Mouse (Mus musculus): ENCODE data around the gene Lrch1. TPM values are rescaled to one million over a fixed set of nuclear protein-coding genes. Genes with fewer than 3 reads are reported as not detected.

Gene Lrch1
- total RNA-seq, 2 experiments from 2014 or later: 3.1 to 4.0 TPM

DNA sequence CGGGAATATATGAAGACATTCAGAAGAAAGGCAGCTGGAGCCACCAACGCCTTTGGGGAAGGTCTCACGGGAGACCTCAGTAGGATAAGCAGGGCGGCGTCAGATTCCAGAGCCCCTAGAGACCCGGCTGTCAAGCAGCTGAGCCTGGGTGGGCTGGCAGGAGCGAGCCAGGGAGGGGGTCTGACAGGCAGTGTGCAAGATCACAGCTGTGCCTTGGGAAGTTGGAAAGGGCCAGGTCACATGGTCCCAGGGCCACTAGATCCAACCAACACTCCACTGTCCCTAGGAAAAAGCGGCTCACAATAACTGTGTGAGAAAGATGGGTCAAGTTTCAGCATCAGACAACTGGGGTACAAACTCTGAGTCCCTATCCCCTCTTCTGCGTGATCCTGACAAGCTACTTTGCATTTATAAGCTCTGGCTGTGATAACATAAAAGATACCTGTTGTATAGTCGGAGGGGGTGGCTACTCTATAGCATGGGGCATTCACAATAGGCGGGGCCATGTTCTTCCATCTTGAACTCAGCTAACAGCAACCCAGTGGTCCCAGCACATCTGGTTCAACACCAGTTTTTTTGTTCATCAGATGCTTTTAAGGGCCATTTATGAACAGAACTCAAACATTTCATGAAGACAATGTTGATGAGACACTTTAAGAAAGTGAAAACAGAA, 20.6 kb downstream of the Lrch1 start:
- no peak for DNase-seq
- intact Hi-C loops (cut with DNase I): no loop called here

DNA sequence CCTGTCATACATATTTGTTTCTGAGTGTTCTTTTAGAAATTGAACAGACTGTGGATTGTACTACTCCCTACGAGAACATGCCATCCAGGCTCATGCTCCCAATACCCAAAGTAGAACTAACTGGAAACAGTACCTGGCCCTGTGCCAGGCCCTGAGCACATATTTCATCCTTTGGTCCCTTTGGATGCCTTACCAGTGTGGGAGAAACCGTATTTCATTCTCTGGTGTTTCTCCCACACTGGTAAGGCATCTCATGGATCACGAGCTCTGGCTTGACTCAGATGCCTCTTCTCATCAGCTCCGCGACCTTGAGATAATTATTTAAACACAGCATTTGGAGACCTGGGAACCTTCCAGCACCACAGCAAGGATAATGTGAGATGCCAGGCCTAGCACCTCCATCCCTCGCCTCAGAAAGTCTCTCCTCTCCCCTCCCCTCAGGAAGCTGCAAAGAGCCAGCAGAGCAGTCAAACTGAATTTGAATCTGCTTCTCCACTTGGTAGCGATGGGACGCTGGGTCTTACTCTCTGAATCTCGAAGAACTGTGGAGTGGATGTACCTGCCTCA, 21.6 kb downstream of the Lrch1 start:
- DNase-seq: no peak
- intact Hi-C loops (cut with DNase I): no loop called here

DNA sequence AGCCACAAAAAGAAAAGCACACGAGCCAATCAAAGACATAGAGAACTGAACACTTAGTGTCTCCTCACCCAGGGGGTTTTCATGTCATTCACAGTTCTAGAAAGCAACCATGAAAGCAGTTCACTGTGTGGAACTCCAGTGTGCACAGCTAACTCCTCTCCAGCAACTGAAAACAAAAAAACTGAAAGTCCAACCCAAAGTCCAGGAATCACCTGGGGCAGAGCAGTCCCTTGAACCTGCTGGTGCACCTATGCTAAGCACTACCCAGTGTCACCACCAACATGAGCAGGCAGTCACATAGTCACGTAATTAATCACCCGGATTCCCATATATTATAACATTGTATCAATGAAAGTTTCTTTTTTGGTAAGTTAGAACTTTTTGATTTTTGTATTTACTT, 23.2 kb downstream of the Lrch1 start:
- no peak for DNase-seq
- intact Hi-C loops (cut with DNase I): no loop called here

DNA sequence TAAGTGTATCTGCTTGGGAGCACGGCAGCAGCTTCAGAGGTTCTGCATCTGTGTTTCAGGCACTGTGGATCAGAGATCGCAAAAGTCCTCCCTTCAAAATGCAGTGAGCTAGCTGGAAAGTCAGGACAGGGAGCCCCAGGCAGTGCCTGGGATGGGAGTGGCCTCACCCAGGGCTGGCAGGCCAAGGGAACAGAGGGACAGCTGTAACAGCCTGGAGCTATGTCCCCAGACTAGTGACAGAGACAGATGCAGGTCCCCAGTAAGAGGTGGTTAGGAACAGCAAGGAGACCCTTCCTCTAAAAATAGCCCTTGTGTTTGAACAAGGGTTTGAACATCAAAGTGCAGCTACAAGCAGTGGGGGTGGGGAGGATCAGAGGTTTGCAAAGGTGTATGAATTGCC, 23.6 kb downstream of the Lrch1 start:
- no peak for DNase-seq
- intact Hi-C loops (cut with DNase I): no loop called here

DNA sequence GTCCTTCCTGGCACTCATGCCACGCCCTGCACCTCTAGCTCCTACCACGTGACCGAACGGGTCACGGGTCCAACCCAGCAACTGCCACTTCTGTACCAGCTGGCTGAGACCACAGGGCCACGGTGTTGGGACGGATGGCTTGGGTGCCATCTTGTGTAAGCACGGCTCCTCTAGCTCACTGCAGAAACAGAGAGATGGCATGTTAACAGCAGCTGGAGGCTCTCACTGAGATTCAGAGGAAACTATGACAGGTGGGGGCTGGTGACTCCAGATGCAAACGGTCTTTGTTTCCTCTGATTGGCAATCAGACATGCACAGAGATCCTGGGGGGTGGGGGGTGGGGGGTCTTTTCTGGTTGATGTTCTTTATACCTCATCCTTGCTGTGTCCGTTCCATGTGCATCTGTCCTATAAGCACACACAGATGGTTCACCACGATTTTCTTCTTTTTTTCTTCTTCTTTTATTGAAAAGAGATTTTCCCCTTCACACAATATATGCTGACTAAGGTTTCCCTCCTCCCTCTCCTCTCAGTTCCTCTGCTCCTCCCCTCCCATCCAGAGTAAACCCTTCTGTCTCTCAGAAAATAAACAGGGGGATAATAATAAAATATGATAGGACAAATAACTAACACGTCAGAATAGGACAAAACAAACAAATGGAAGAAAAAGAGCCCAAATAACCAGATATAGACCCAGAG, 25.5 kb downstream of the Lrch1 start:
- intact Hi-C loops (cut with DNase I): no loop called here
- DNase-seq: no peak

DNA sequence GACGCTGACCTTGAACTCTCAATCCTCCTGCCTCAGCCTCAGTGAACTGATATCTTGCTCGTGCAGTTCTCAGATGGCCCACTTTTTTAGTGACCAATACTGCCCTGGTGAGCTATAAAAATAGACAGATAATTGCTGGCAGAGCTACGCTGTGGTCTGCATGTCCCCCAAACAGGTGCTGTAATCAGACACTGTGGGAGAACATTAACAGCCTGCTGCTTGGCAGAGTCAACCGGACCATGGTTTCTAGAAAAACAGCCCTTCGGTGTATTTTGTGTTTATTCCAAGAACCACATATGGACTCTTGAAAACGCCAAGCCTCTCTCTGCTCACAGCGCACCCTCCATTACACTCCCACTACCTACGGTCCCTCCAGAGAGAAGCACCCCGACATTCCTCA, 26.2 kb downstream of the Lrch1 start:
- no peak for DNase-seq
- intact Hi-C loops (cut with DNase I): no loop called here

DNA sequence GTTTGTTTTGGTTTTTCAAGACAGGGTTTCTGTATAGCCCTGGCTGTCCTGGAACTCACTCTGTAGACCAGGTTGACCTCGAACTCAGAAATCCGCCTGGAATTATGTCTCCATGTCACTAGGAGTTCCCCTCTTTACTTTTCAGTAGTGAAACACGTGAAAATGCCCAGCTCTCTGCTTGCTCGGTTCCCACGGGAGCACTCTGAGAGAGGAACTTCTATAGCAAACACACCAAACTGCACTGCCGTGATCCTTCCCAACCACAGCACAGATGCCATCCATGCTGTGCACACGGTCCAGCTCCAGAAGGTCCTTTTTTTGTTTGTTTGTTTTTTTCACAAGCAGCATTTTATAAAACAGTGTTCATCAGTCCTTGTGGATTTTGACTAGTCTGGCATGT, 28.5 kb downstream of the Lrch1 start:
- intact Hi-C loops (cut with DNase I): no loop called here
- DNase-seq: no peak

DNA sequence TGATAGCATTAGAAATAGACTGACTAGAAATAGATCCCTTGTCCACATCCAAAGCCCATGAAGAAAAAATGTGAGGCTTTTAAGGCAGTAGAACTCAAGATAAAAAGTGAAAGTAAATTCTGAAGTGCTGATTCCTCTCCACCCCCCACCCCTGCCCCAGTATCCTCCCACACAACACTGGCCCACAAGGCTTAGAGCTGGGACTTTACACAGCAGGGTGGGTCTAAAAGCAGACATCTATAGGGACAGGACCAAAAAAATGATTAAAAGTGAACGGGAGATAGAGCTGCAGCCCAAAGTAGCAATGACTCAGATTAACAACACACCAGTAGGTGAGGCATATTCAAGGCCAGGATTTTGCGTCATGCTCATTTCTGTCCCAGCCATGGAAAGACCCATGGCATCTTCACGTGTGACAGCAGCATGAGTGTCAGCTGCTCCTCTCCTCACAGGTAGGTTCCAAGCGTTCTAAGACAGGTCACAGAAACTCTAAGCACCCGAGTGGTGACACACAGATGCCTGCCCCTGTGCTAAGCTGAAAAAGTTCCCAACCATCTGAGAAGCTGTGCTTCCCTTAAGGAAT, 29.1 kb downstream of the Lrch1 start:
- intact Hi-C loops (cut with DNase I): no loop called here
- no peak for DNase-seq

DNA sequence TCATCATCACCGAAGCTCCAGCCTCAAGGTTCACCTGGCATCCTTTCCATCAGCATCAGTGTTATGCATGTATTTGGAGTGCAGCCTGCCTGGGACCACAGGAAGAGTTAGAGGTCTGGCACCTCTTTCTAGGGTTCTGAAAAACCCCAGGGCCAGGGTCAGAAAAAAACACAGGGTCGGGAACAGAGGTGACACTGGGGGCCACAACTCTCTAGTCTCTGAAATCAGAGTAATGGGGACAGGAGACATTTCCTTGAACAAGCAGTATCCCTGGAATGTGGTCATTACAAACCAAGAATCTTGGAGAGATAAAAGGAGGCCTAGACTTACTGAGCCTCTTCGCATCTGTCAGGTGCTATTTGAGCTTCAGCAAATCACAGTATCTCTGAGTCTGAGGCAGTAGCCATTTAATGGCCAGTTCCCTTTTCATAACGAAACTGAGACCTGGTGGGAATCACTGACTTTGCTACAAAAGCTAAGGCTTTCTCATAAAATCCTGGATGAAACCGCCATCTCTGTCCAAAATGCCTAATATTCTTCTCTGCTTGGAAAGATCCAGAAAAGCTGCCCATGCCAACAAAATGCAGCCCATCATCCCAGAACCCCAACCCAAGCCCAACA, 30.1 kb downstream of the Lrch1 start:
- no peak for DNase-seq
- intact Hi-C loops (cut with DNase I): no loop called here

DNA sequence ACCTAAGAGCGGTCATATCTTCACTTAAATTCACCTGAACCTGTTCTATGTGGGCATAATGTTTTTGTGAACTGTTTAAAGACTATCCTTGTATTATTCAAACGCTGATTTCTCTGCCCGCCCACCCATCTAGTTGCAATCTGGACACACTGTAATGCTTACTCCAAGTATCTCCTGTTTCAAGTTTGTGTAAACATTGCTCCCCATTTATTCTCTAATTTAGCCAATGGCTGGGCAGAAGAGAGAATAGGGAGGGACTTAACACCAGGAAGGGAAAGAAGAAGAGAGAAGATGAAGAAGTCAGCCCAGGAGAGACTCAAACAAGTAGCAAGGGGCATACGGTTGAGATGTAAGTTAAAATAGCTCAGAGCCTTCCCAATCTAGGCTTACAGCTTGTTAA, 31.0 kb downstream of the Lrch1 start:
- intact Hi-C loops (cut with DNase I): no loop called here
- DNase-seq: no peak

DNA sequence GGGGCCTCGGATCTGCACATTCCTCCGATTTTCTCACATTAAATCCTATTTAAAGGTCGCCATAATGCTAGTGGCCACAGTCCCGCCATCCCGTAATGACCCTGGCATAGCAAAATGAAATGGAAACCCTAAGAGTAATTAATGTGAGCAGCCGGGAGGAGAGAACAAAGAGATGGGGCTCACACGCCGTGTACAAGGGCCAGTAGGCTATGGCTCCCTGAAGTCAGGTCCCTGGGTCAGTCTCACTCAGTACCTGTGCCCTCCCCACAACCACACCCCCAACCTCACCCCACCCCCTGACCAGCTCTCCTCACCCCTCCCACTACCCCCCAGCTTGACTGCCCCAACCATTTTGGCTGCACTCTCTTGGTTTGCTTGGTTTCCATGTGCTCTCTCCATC, 31.6 kb downstream of the Lrch1 start:
- intact Hi-C loops (cut with DNase I): no loop called here
- DNase-seq: no peak

DNA sequence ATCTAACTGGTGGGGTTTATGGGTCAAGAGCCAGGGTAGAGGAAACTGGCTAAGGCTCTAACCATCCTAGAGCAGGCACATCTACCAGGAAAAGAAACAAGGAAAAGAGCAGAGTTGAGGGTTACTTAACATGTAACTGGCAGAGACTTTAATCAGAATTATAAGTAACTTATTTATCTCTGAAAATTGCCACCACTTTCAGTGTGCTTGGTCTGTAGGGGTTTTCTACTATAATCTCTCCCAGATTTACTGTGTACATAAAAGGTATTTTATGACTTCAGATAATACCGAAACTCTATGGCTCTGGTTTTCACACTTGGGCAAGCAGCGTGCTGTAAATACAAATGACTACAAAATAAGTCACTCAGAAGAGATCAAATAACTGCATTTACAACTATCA, 32.0 kb downstream of the Lrch1 start:
- no peak for DNase-seq
- intact Hi-C loops (cut with DNase I): no loop called here

DNA sequence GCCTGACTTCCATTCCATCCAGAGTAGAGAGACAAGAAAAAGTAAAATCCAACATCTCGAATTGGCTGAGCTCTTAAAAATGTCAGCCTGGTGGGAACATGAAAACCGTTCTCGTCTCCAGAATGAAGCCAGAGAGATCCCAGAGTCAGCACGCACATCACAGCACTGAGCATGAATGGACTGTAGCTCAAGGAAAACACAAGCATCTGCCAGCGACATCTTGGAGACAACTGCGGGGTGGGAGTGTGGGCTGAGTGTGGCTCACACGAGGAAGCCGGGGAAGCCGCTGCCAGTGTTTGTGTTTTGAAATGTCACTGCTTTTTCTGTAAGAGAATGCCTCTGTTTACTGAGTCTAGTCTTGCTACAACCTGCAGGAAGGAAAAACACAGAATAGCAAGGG, 32.7 kb downstream of the Lrch1 start:
- DNase-seq: no peak
- intact Hi-C loops (cut with DNase I): no loop called here

DNA sequence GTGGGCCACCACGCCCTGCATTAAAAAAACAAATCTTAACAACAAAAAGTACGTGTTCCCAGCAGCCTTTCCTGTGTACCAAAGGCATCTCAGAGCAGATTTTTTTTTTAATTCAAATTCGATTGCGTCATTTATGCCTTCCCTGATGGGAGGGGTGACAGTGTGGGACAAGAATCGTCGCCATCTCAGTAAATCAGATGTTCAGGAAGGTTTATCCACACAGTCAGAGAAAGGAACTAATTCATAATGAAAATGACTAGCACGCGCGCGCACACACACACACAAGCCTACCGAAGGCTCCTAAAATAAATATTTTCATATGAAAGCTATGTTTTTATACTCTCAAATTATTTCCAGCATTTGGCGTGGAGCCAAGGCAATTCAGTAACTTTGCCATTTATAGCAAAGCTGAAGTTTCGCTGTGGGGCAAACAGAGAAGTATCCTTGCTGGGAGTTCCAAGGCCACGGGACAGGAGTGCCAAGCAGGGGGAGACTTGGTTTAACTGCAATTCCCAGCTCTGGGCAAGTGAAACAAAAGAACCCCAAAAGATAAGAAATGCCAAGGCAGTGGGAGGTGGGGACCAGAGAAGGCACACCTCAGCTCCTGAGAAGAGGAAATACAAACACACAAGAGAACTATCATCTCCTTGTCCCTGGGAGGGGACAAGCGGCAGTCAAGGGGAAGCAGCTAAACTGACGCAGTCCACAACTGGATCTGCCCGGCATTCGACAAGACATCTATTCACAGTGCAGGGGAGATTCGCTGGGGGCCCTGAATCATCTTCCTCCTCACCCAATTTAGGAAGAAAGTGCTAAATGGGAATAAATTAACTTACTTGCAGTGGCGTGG, 34.1 kb downstream of the Lrch1 start:
- DNase-seq: no peak
- intact Hi-C loops (cut with DNase I): no loop called here

DNA sequence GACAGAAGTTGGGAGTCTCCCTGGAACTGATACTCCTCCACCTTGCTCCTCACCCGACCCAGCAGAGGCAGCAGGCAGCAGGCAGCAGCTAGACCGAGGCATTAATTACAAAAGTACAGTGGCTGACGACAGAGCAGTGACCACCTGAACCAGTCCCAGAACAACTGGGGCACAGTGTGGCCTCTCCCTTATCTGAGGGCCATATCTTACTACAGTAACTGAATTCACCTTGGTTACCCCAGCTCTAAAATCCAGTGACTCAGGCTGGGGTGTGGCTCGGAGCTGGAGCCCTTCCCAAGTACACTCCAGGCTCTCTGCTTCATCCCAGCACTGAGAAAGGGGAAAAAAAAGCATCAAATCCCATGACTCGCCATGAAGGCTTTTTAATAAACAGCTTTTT, 37.3 kb downstream of the Lrch1 start:
- peak; percentile 37 to 39 for DNase-seq
- intact Hi-C loops (cut with DNase I): no loop called here

DNA sequence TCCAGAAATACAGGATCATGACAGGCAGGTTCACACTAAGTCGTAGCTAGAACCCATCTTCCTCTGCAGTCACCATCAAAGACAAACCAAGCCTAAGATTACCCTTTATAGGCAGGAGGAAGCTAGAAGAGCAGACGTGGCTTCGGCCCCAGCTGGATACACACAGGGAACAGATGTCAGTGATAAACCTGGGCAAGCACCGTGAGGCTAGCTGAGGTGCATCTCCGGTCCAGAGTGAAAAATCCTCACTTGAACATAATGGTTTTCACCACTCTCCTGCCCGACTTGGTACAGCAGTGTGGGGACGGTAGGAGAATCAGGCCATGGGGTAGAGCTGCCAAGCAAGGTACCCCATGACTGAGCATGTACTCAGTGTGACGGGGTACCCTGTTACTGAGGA, 38.7 kb downstream of the Lrch1 start:
- no peak for DNase-seq
- intact Hi-C loops (cut with DNase I): no loop called here

DNA sequence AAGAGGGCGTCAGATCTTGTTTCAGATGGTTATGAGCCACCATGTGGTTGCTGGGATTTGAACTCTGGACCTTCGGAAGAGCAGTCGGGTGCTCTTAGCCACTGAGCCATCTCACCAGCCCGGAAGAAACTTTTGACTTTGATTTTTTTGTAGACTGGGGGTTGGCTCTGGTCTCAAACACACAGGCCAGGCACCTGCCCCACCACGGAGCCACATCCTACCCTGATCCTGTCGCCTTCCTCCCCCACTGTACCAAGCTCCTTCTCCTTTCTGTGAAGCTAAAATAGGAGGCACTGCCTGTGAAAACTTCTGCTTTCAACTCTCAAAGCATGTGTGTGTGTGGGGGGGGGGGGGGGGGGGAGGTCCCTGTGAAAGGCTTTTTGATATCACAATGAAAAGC, 39.4 kb downstream of the Lrch1 start:
- DNase-seq: no peak
- intact Hi-C loops (cut with DNase I): no loop called here

DNA sequence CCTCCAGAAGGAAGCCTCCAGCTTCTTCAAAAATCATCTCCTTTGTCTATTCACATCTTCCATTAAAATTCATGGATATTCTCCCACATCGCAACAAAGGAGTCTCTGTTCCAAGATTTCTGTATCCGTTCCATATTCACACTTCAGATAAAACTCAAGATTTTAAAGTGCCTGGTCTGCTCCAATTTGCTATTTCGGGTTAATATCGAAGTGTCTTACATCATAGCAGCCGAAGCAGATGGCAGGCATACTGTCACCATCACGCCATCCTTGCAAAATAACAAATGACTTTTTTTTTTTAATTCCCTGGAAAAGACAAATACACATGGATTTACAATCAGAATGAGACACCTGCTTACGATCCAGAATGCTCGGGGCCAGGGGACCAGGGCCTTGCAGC, 40.0 kb downstream of the Lrch1 start:
- intact Hi-C loops (cut with DNase I): no loop called here
- DNase-seq: no peak

DNA sequence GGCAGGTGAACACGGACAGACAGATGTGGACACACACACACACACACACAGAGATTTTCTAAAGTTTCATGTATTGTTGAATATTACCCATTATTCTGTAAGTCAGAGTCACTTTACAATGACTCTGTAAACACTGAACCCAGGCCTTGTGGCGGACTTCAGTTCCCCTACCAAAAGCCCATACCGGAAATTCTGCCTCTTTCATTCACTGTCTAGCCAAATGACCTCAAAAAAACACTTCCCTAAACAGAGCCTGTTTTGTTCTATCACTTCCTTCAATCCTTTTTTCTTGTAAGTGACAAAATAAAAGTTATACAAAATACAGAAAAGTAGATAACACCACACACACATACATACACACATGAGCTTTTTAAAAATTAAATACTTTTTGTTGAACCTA, 41.7 kb downstream of the Lrch1 start:
- intact Hi-C loops (cut with DNase I): no loop called here
- DNase-seq: no peak

DNA sequence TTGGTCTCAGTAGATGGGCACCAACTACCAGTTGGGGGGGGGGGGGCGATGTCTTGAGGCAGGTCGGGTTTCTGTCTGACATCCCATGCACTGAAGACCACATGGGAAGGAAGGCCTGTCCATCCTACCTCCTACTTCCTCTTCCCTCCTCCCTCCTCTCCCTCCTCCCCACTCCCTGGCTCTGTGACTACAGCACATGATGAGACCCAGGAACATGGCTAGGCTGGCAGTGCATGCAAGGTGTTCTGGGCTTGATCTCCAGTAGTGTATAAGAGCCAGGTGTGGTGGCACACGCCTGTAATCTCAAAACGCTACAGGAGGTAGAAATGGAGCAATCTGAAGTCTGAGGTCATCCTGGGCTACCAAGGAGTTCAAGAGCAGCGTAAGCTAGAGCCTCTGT, 43.2 kb downstream of the Lrch1 start:
- DNase-seq: no peak
- intact Hi-C loops (cut with DNase I): no loop called here

DNA sequence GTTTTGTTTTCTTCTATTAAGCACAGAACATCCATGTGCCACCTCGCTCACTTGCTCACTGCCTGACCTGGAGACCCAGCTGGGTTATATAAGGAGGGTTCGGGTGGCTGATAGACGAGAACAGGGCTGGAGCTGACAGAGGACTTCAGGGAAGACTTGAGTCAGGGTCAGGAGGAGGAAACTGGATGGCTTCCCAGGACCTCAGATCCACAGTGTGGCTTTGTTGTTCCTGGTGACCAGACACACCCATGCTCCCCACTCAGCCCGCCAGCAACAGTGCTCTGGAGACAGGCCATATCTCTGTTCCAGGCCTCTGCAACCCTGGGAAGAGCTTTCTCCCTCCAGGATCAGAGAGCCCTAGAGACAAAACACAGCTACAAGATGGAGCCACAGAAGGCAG, 44.6 kb downstream of the Lrch1 start:
- intact Hi-C loops (cut with DNase I): no loop called here
- peak; percentile 51 to 63 for DNase-seq
